Mouse (Mus musculus): ENCODE results near the gene Klrg2. TPM values are rescaled to one million over a fixed set of nuclear protein-coding genes. Genes with fewer than 3 reads are reported as not detected.
"Not testable (repeated sequence)": the region's sequence is repeated elsewhere in the genome, so short reads cannot be mapped to it uniquely, and the experiment has no call there.

The Klrg2 gene
- total RNA-seq (2021) = under 1 TPM; 0.38 to 0.44 TPM
- long read RNA-seq, experiment 1, partial matches to known transcripts = 0 of 1 reads
- long read RNA-seq, experiment 1, other reads (novel, unspliced or antisense) = 0 of 1 reads
- long read RNA-seq, experiment 2 = 0 reads

- DNase-seq (ENCODE audit: low spot score in 2 of 2) = peak in 1 of 2 experiments; percentile 35
- intact Hi-C loops (cut with DNase I) = no loop called here
These were observed at the start of gene Klrg2 for GRCm38 (mm10) chr6:38636852-38637618. Gene Klrg2, minus strand, starts transcription at chr6:38637242.

GRCm38 (mm10) chr6:38682532-38682931 lies 45.5 kb upstream of the Klrg2 start:
- intact Hi-C loops (cut with DNase I) = no loop called here
- no peak for DNase-seq (ENCODE audit: low spot score in 2 of 2)

- no peak for DNase-seq (ENCODE audit: low spot score in 2 of 2)
- intact Hi-C loops (cut with DNase I) = no loop called here
These were observed 40.6 kb upstream of the Klrg2 start for GRCm38 (mm10) chr6:38677629-38678028.

- no peak for DNase-seq (ENCODE audit: low spot score in 2 of 2)
These were observed 39.7 kb upstream of the Klrg2 start for GRCm38 (mm10) chr6:38676723-38677122.

GRCm38 (mm10) chr6:38676217-38676616 lies 39.2 kb upstream of the Klrg2 start:
- intact Hi-C loops (cut with DNase I) = no loop called here
- DNase-seq (ENCODE audit: low spot score in 2 of 2) = no peak

More at GRCm38 (mm10) chr6:38676723-38677122, 39.7 kb upstream of the Klrg2 start:
- intact Hi-C loops (cut with DNase I) = no loop called here

- no peak for DNase-seq (ENCODE audit: low spot score in 2 of 2)
- intact Hi-C loops (cut with DNase I) = no loop called here
These were observed 35.0 kb upstream of the Klrg2 start for GRCm38 (mm10) chr6:38672011-38672410.

GRCm38 (mm10) chr6:38671270-38671669 lies 34.2 kb upstream of the Klrg2 start:
- intact Hi-C loops (cut with DNase I) = no loop called here
- DNase-seq (ENCODE audit: low spot score in 2 of 2) = no peak

- DNase-seq (ENCODE audit: low spot score in 2 of 2); intact Hi-C loops (cut with DNase I): not testable (repeated sequence)
These were observed 33.4 kb upstream of the Klrg2 start for GRCm38 (mm10) chr6:38670488-38670887.

GRCm38 (mm10) chr6:38669580-38669979 lies 32.5 kb upstream of the Klrg2 start:
- DNase-seq (ENCODE audit: low spot score in 2 of 2) = no peak
- intact Hi-C loops (cut with DNase I) = no loop called here

GRCm38 (mm10) chr6:38662714-38663615 lies 25.9 kb upstream of the Klrg2 start, which contains the start of gene Clec2l:
Gene Clec2l, plus strand, starts transcription at chr6:38663069.
- intact Hi-C loops (cut with DNase I) = no loop called here
- peak in 1 of 2 experiments; percentile 41 for DNase-seq (ENCODE audit: low spot score in 2 of 2)

GRCm38 (mm10) chr6:38661626-38662025 lies 24.6 kb upstream of the Klrg2 start:
- intact Hi-C loops (cut with DNase I) = no loop called here
- no peak for DNase-seq (ENCODE audit: low spot score in 2 of 2)

GRCm38 (mm10) chr6:38650263-38650937 lies 13.4 kb upstream of the Klrg2 start:
- peak; percentile 77 to 84 for DNase-seq (ENCODE audit: low spot score in 2 of 2)
- intact Hi-C loops (cut with DNase I) = loop anchor here (5.0 kb wide), 2 partner anchors 42 to 417 kb away; no protein-coding TSS in a partner anchor

- DNase-seq (ENCODE audit: low spot score in 2 of 2) = no peak
- intact Hi-C loops (cut with DNase I) = no loop called here
These were observed 12.5 kb upstream of the Klrg2 start for GRCm38 (mm10) chr6:38649545-38649944.

GRCm38 (mm10) chr6:38643039-38643438 lies 6.0 kb upstream of the Klrg2 start:
- intact Hi-C loops (cut with DNase I) = no loop called here
- no peak for DNase-seq (ENCODE audit: low spot score in 2 of 2)

GRCm38 (mm10) chr6:38642593-38642992 lies 5.6 kb upstream of the Klrg2 start:
- intact Hi-C loops (cut with DNase I) = no loop called here
- no peak for DNase-seq (ENCODE audit: low spot score in 2 of 2)

- intact Hi-C loops (cut with DNase I) = no loop called here
- DNase-seq (ENCODE audit: low spot score in 2 of 2) = no peak
These were observed 4.6 kb upstream of the Klrg2 start for GRCm38 (mm10) chr6:38641645-38642044.

GRCm38 (mm10) chr6:38641228-38641627 lies 4.2 kb upstream of the Klrg2 start:
- intact Hi-C loops (cut with DNase I) = no loop called here
- DNase-seq (ENCODE audit: low spot score in 2 of 2) = no peak

- peak in 1 of 2 experiments; percentile 48 for DNase-seq (ENCODE audit: low spot score in 2 of 2)
- intact Hi-C loops (cut with DNase I) = no loop called here
These were observed 3.4 kb upstream of the Klrg2 start for GRCm38 (mm10) chr6:38640401-38640800.

Measured in left cerebral cortex, postnatal 14 days (tissue).